Mouse (Mus musculus) hindbrain, embryonic 16.5 days (tissue): Measurements from ENCODE around the gene Abcc2. TPM values are rescaled to one million over a fixed set of nuclear protein-coding genes. Genes with fewer than 3 reads are reported as not detected.

Experiments
- ATAC-seq: fragments of 200-750 bp; cut with Nextera tagmentation; 2 replicates; pipeline ENCODE4 v1.8.0; 2017; ENCODE audit warnings: moderate TSS enrichment, moderate library complexity
- H3K27ac ChIP-seq: fragments of 300-500 bp; sonication (generic); 2 replicates; pipeline ENCODE4 v1.5.1; 2014; ENCODE audit warnings: low read depth, mild to moderate bottlenecking, control low read depth, low read length, moderate library complexity
- H3K27me3 ChIP-seq: fragments of 300-500 bp; sonication (generic); replicated peaks from 2 replicates; pipeline ENCODE4 v1.6.1; 2014; ENCODE audit warnings: low read length; ENCODE audit not compliant: control insufficient read depth, insufficient read depth
- H3K36me3 ChIP-seq: fragments of 300-500 bp; sonication (generic); 2 replicates; pipeline ENCODE4 v1.6.1; 2014; ENCODE audit warnings: mild to moderate bottlenecking, low read length, moderate library complexity, mixed read lengths; ENCODE audit not compliant: control insufficient read depth, insufficient read depth
- H3K4me1 ChIP-seq: fragments of 300-500 bp; sonication (generic); 2 replicates; pipeline ENCODE4 v1.6.1; 2014; ENCODE audit warnings: low read depth, low read length; ENCODE audit not compliant: control insufficient read depth, insufficient read depth
- H3K4me2 ChIP-seq: fragments of 300-500 bp; sonication (generic); 2 replicates; pipeline ENCODE4 v1.6.1; 2014; ENCODE audit warnings: mild to moderate bottlenecking, low read length, control low read depth, moderate library complexity
- H3K4me3 ChIP-seq: fragments of 300-500 bp; sonication (generic); 2 replicates; pipeline ENCODE4 v1.5.1; 2014; ENCODE audit warnings: mild to moderate bottlenecking, low read length, control low read depth, moderate library complexity
- H3K9ac ChIP-seq: fragments of 300-500 bp; sonication (generic); 2 replicates; pipeline ENCODE4 v1.6.1; 2014; ENCODE audit warnings: low read depth, mild to moderate bottlenecking, control low read depth, low read length, moderate library complexity
- H3K9me3 ChIP-seq: fragments of 300-500 bp; sonication (generic); 2 replicates; pipeline ENCODE4 v1.6.1; 2014; ENCODE audit warnings: mild to moderate bottlenecking, low read length, moderate library complexity; ENCODE audit not compliant: control insufficient read depth
- WGBS: fragments of 180-500 bp; shearing (Covaris S2); extraction: QIAGEN DNeasy Blood & Tissue Kit; methylation state at CpG from one replicate; pipeline ENCODE4 v1.1.7; 2014; 5-methylcytosine and 5-hydroxymethylcytosine counted together
- polyA plus RNA-seq: library from polyadenylated mRNA; unstranded; fragments of >200 nt; fragmentation: Nextera tagmentation; extraction: Ambion mirVana; gene quantifications from 2 replicates; pipeline ENCODE4 v1.2.1, GENCODE M21; 2015

Abcc2 gene
- polyA plus RNA-seq, 1 experiment from 2014 or later, result 0.04 TPM

DNA sequence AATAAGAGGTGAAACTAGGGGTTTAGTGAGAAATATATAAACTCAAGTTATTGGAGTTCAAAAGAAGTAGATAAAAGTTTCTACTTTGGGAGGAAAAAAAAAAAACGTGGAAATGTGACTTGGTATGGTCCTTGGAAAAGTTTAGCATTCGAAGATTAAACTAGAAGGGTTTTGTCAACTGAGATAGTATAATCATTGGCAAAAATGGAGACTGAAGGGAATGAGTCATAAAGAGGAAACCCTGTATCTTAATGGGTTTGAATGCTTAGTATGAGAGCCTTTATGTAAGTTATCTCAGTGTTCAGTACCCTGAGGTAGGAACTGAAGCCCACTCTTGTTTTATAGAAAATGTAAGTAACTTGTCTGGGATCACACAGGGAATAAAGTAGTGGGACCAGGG is 27.1 kb upstream of the Abcc2 start:
- 73% methylated on average over 2 of the region's 2 CpGs for WGBS
- Histone ChIP-seq H3K27ac (no peak overlapping the region), H3K27me3 (no peaks in the 10 kb centered on the region), H3K9ac (no peak overlapping the region), H3K4me2 (no peak overlapping the region), H3K4me3 (no peak overlapping the region), H3K4me1 (peaks cover 6% of the 10 kb centered on the region), H3K36me3 (no peaks in the 10 kb centered on the region; the same call in 1 of the 2 replicates), H3K9me3 (no peaks in the 10 kb centered on the region)
- ATAC-seq, result no peak

DNA sequence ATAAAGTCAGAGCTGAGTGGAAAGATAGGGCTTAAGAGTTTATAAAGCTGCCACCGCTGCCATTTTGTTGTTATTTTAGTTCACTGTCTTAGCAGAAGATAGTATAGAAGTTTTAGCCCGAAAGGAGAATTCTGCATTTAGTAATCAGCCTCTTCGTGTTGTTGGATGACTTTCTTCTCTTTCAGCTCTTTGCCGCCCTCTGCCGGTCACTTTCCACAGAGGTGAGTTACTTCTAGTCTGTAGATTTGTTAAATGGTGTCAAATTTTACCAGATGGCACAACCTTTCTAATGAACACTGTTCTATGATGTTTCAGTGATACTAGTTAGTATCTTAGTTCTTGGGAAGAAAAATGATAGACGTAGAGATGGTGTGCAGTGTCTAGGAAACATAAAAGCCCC is 21.5 kb upstream of the Abcc2 start:
- no peaks in the 10 kb centered on the region for H3K9me3 ChIP-seq
- H3K36me3 ChIP-seq, result no peaks in the 10 kb centered on the region
- no peak overlapping the region for H3K27ac ChIP-seq
- ATAC-seq, result no peak
- H3K9ac ChIP-seq, result no peak overlapping the region
- H3K4me3 ChIP-seq, result no peak overlapping the region
- no peaks in the 10 kb centered on the region for H3K27me3 ChIP-seq
- 21% methylated on average over 6 of the region's 6 CpGs for WGBS
- H3K4me1 ChIP-seq, result no peaks in the 10 kb centered on the region
- H3K4me2 ChIP-seq, result no peak overlapping the region

DNA sequence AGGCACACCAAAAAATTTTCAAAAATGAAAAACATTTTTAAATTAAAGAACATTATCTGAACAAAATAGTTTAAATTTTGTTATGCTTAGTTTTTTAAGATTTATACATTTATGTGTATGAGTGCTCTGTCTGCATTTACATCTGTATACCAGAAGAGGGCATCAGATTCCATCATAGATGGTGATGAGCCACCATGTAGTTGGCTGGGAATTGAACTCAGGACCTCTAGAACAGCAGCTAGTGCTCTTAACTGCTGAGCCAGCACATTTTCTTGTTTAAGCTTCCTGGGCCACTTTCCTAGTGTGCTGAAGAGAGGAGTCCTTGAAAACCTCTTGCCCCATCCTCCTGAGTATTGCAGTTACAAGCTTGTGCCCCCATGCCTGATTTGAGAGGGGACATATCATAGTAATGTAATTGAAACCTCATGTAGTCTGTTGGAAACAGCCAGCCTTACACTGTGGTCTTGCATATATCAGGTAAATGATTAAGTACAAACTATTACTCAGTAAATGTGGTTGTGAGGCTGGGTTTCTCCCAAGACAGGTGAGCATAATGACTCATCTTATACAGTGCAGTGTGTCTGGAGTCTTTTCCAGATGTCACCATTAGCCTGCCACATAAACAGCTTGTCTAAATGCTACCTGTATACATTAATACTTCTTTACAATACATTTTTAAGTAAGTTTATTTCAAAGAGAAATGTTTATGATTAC is 20.3 kb upstream of the Abcc2 start:
- no peaks in the 10 kb centered on the region for H3K27me3 ChIP-seq
- no peaks in the 10 kb centered on the region for H3K4me1 ChIP-seq
- no peak overlapping the region for H3K9ac ChIP-seq
- H3K9me3 ChIP-seq, result no peaks in the 10 kb centered on the region
- no peak overlapping the region for H3K27ac ChIP-seq
- no peak overlapping the region for H3K4me3 ChIP-seq
- no peak for ATAC-seq
- no peak overlapping the region for H3K4me2 ChIP-seq
- no peaks in the 10 kb centered on the region for H3K36me3 ChIP-seq

- ATAC-seq, result no peak
- H3K27me3 ChIP-seq, result no peaks in the 10 kb centered on the region
- no peak overlapping the region for H3K4me2 ChIP-seq
- no peak overlapping the region for H3K4me3 ChIP-seq
- no peak overlapping the region for H3K27ac ChIP-seq
- no peaks in the 10 kb centered on the region for H3K9me3 ChIP-seq
- H3K9ac ChIP-seq, result no peak overlapping the region
- no peaks in the 10 kb centered on the region for H3K4me1 ChIP-seq
- 83% methylated on average over 2 of the region's 2 CpGs for WGBS
- H3K36me3 ChIP-seq, result no peaks in the 10 kb centered on the region
These were observed 19.6 kb upstream of the Abcc2 start for GRCm38 (mm10) chr19:43762410-43762809.

DNA sequence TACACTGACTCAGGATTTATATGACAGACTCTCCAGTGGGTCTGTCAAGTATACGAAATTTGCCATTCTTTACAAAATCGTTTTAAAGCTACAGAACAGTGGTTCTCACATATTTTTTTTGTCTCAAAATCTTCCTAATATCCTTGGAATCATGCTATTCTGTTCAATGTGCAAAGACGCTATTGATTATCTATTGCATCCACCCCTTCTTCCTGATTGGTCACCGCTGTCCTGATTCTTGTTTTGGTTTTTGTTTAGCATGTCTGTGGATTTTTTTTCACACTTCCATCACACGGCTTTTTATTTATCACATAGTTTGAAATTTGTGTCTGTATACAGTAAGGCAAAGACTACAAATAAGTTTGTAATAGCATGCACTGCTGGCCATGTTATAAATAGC is 15.5 kb upstream of the Abcc2 start:
- Histone ChIP-seq H3K36me3 (peaks cover 4% of the 10 kb centered on the region; the same call in 1 of the 2 replicates), H3K27ac (no peak overlapping the region), H3K9ac (no peak overlapping the region), H3K4me3 (no peak overlapping the region), H3K27me3 (no peaks in the 10 kb centered on the region), H3K4me2 (no peak overlapping the region), H3K9me3 (no peaks in the 10 kb centered on the region), H3K4me1 (no peaks in the 10 kb centered on the region)
- WGBS, result 87% methylated on average over 5 of the region's 5 CpGs
- ATAC-seq, result no peak

DNA sequence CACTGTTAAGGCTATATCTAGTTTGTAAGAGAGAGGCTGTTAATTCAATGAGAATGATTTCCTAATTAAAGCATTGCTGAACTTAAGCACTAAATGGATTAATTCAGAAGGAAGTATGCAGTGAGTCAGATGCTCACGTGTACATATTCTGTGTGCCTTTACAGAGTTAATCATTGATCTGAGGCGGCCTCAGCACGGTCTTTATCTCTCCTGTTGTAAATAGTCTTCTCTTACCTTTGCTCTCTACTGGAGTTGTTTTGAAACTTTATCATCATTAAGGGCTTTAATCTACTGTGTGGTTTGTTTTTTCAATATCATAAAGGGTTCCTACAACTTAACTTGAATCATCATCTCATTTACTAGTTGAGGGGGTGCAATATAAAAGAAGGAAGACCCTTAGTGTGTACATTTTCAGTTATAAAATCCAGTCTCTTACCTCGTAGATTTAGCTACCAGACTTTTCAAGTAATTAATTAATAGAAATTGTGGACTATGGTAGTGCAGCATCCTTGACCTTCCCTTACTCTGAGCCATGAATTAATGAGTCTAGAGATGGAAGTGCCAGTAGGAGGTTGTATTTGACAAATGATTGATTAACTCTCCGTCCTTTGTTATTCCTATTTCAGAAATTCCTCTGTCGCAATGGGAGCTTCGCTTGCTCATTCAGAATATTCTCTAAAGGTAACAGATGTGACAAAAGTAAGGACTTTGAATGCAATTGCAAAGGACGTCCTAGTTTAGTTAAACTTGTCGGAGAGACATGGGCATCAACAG is 14.3 kb upstream of the Abcc2 start:
- peaks cover 4% of the 10 kb centered on the region; the same call in 1 of the 2 replicates for H3K36me3 ChIP-seq
- WGBS, result 57% methylated on average over 9 of the region's 9 CpGs
- no peak overlapping the region for H3K4me3 ChIP-seq
- no peaks in the 10 kb centered on the region for H3K9me3 ChIP-seq
- no peak overlapping the region for H3K27ac ChIP-seq
- no peaks in the 10 kb centered on the region for H3K4me1 ChIP-seq
- no peaks in the 10 kb centered on the region for H3K27me3 ChIP-seq
- ATAC-seq, result no peak
- H3K9ac ChIP-seq, result no peak overlapping the region
- no peak overlapping the region for H3K4me2 ChIP-seq

GRCm38 (mm10) chr19:43769366-43769960 is 12.5 kb upstream of the Abcc2 start:
- no peak for ATAC-seq
- WGBS, result 85% methylated on average over 5 of the region's 5 CpGs

DNA sequence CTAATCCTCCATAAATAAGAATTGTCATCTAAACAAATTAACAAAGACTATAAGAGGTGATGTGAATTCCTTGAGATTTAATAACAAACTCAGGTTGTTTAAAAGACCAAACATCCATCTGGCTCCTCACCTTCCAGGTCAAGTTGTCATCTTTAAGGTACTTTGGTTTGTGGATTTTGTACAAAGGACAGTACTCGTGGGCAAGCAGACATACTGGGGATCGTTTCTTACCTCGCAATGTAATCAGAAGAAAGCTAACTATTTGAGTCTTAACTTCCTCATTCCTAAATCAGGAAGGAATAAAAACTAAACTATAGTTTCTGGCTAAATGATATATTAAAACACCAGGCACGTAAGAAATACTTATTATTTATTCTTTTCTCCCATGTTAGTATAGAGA is 11.4 kb upstream of the Abcc2 start:
- peaks cover 4% of the 10 kb centered on the region; the same call in 1 of the 2 replicates for H3K36me3 ChIP-seq
- no peak overlapping the region for H3K4me2 ChIP-seq

More at GRCm38 (mm10) chr19:43769366-43769960, 12.5 kb upstream of the Abcc2 start:
- no peak overlapping the region for H3K27ac ChIP-seq
- no peaks in the 10 kb centered on the region for H3K27me3 ChIP-seq
- no peaks in the 10 kb centered on the region for H3K4me1 ChIP-seq
- H3K36me3 ChIP-seq, result peaks cover 4% of the 10 kb centered on the region; the same call in 1 of the 2 replicates
- H3K4me2 ChIP-seq, result no peak overlapping the region
- no peaks in the 10 kb centered on the region for H3K9me3 ChIP-seq
- H3K4me3 ChIP-seq, result no peak overlapping the region
- H3K9ac ChIP-seq, result no peak overlapping the region

DNA sequence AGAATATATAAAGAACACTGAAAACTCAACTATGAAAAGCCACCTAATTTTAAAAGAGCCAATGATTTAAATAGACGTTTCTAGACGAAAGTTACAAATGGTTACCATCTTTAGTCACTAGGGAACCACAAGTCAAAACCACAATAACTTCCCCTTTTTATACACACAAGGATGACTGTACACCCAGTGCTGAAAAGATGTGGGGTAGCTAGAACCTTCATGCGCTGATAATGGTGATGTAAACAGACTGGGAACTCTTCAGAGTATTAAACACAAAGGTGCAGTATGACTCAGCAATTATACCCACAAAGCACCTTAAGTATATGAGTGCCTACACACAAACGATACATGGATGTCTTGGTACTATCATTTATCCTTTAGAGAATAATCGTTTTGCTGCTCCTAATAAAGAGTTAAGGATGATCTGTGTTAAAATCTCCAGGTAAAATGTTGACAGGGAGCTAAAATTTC is 10.5 kb upstream of the Abcc2 start:
- H3K4me2 ChIP-seq, result no peak overlapping the region
- 91% methylated on average over 5 of the region's 5 CpGs for WGBS
- H3K36me3 ChIP-seq, result peaks cover 4% of the 10 kb centered on the region; the same call in 1 of the 2 replicates
- no peak overlapping the region for H3K9ac ChIP-seq
- no peak overlapping the region for H3K4me3 ChIP-seq
- no peaks in the 10 kb centered on the region for H3K27me3 ChIP-seq
- no peak overlapping the region for H3K27ac ChIP-seq
- no peaks in the 10 kb centered on the region for H3K9me3 ChIP-seq
- ATAC-seq, result no peak
- no peaks in the 10 kb centered on the region for H3K4me1 ChIP-seq

More for the DNA sequence above, 11.4 kb upstream of the Abcc2 start:
- no peak overlapping the region for H3K9ac ChIP-seq
- no peaks in the 10 kb centered on the region for H3K4me1 ChIP-seq
- no peak overlapping the region for H3K27ac ChIP-seq
- no peak overlapping the region for H3K4me3 ChIP-seq
- no peaks in the 10 kb centered on the region for H3K9me3 ChIP-seq
- WGBS, result 93% methylated on average over 4 of the region's 4 CpGs
- no peaks in the 10 kb centered on the region for H3K27me3 ChIP-seq
- no peak for ATAC-seq
